Mouse (Mus musculus): ENCODE data around the gene Plcxd3. TPM values are rescaled to one million over a fixed set of nuclear protein-coding genes. Genes with fewer than 3 reads are reported as not detected.

Plcxd3 gene
- 2.4 and 2.7 TPM in 2 replicates for polyA plus RNA-seq (2015; fragmentation: Nextera tagmentation; extraction: Ambion mirVana)

GRCm38 (mm10) chr15:4375423-4376220, at the start of gene Plcxd3:
Plcxd3 (plus strand) TSS chr15:4375491.
- under 1% methylated on average over 33 of the region's 33 CpGs for WGBS
- peak; percentile 43; the same call in 1 of the 2 replicates for ATAC-seq (ENCODE audit: insufficient number of reproducible peaks, insufficient read depth, low FRiP score, low TSS enrichment, low read depth)
- no peaks in the 10 kb centered on the region for H3K9me3 ChIP-seq
- H3K27ac ChIP-seq, result no peak within 1 kb of the TSS
- no peaks in the 10 kb centered on the region for H3K36me3 ChIP-seq
- peak within 1 kb of the TSS; percentile 47 for H3K4me3 ChIP-seq
- H3K4me1 ChIP-seq, result peaks cover 12% of the 10 kb centered on the region; the same call in 1 of the 2 replicates
- H3K27me3 ChIP-seq, result peaks cover 29% of the 10 kb centered on the region
- peak within 1 kb of the TSS; percentile 61 for H3K9ac ChIP-seq
- peak within 1 kb of the TSS; percentile 82 for H3K4me2 ChIP-seq

DNA sequence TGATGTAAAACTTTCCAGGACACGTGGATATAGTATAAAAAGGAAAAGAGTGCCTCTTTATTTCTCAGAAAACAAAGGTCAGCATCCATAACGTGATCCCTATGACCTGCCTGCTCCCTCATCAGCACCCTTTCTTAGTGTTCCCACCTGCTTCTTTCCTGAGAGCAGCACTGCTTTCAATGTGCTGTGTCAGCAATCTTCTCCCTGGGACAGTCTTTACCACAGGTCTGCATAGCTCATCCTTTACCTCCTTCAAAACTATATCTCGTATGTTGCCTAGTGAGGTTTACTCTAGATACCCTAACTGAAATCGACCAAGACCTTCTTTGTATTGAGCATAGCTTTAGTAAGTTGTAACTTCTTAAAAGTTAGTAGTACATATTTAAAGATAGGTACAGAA, 43.4 kb upstream of the Plcxd3 start:
- Histone ChIP-seq H3K4me2 (no peak overlapping the region), H3K36me3 (no peaks in the 10 kb centered on the region), H3K4me1 (no peaks in the 10 kb centered on the region), H3K27me3 (no peaks in the 10 kb centered on the region), H3K9ac (no peak overlapping the region), H3K4me3 (no peak overlapping the region), H3K9me3 (no peaks in the 10 kb centered on the region), H3K27ac (no peak overlapping the region)
- WGBS, result 72% methylated on average over 4 of the region's 4 CpGs
- no peak for ATAC-seq (ENCODE audit: insufficient number of reproducible peaks, insufficient read depth, low FRiP score, low TSS enrichment, low read depth)

DNA sequence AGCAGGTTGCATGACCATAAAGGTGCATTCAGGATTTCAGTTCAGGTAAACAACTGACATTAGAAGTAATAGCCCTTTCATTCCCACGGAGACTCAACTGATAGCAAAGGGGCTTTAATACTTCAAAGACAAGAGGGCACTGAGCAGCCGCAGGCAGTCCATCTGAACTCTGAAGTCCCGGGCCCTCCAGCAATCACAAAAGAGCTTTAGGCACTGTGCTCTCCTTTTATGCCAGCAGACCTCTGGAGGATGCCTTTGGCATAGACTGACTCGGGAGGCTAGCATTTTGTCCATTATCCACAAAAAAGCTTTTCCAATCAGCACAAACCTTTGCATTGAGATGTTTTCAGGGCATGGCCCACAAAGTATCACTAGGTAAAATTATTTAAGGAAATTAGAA, 33.7 kb upstream of the Plcxd3 start:
- Histone ChIP-seq H3K4me3 (no peak overlapping the region), H3K9me3 (no peaks in the 10 kb centered on the region), H3K27me3 (no peaks in the 10 kb centered on the region), H3K27ac (no peak overlapping the region), H3K4me1 (no peaks in the 10 kb centered on the region), H3K4me2 (no peak overlapping the region), H3K36me3 (no peaks in the 10 kb centered on the region), H3K9ac (no peak overlapping the region)
- ATAC-seq (ENCODE audit: insufficient number of reproducible peaks, insufficient read depth, low FRiP score, low TSS enrichment, low read depth), result no peak
- 23% methylated on average over 4 of the region's 4 CpGs for WGBS

DNA sequence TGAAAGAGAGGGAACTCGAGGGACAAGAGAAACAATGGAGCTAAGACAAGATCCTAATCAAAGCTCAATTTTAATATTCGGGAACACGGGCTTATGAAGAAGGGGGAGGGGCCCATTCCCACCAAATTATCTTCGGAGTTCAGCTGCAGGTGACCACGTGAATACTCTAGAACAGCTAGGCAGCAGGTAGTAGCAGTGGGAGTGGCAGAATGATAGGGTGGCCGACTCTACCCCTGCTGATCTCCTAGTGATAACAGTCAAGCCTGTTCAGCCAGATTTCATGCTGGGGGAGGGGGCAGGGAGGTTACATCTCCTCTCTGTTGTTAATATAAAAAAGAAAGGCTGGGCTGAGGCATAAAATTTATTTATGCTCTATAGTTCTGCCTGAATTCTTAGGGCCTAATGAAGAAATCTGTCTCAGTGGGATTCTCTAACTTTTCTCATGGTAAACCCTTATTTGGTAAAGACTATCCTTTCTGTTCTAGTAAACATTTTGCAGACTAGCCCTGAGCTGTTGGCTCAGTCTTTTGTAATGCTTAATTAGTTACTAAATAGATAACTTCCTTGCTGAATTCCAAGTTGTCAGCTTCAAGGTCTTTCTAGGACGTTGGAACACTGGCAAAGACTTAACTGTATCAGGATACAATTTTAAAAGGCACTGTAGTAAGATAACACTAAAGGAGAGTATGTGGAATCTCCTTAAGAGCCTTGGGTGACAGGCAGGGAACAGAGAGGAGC, 26.3 kb upstream of the Plcxd3 start:
- Histone ChIP-seq H3K4me2 (no peak overlapping the region), H3K9ac (no peak overlapping the region), H3K4me1 (no peaks in the 10 kb centered on the region), H3K27ac (no peak overlapping the region), H3K4me3 (no peak overlapping the region), H3K27me3 (no peaks in the 10 kb centered on the region), H3K9me3 (no peaks in the 10 kb centered on the region), H3K36me3 (no peaks in the 10 kb centered on the region)
- ATAC-seq (ENCODE audit: insufficient number of reproducible peaks, insufficient read depth, low FRiP score, low TSS enrichment, low read depth), result no peak
- WGBS, result 18% methylated on average over 7 of the region's 7 CpGs

GRCm38 (mm10) chr15:4356397-4356796, 18.9 kb upstream of the Plcxd3 start:
- WGBS, result 91% methylated on average over 11 of the region's 11 CpGs
- Histone ChIP-seq H3K4me2 (no peak overlapping the region), H3K4me3 (no peak overlapping the region), H3K27me3 (no peaks in the 10 kb centered on the region), H3K9me3 (no peaks in the 10 kb centered on the region), H3K4me1 (no peaks in the 10 kb centered on the region), H3K36me3 (no peaks in the 10 kb centered on the region), H3K9ac (no peak overlapping the region), H3K27ac (no peak overlapping the region)
- no peak for ATAC-seq (ENCODE audit: insufficient number of reproducible peaks, insufficient read depth, low FRiP score, low TSS enrichment, low read depth)

DNA sequence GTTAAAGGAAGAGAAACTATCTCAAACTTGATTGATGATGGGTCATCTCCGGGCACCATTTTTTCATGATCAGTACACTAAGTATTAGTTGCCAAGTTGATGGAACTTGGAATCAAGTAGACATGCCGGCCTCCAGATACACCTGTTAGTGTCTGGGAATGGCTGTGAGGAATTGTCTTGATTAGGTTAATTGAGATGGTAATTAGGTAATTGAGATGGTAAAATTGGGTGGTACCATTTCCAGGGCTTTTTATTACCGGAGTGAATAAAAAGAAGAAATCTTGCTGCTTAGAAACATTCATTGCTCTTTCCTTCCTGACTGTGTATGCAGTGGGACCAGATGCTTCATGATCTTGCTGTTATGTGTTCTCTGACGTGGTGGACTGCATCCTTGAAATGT, 17.6 kb upstream of the Plcxd3 start:
- Histone ChIP-seq H3K9ac (no peak overlapping the region), H3K4me3 (no peak overlapping the region), H3K27me3 (no peaks in the 10 kb centered on the region), H3K9me3 (no peaks in the 10 kb centered on the region), H3K27ac (no peak overlapping the region), H3K4me1 (no peaks in the 10 kb centered on the region), H3K36me3 (no peaks in the 10 kb centered on the region), H3K4me2 (no peak overlapping the region)
- 79% methylated on average over 4 of the region's 4 CpGs for WGBS
- ATAC-seq (ENCODE audit: insufficient number of reproducible peaks, insufficient read depth, low FRiP score, low TSS enrichment, low read depth), result no peak

GRCm38 (mm10) chr15:4367801-4368200, 7.5 kb upstream of the Plcxd3 start:
- H3K27ac ChIP-seq, result no peak overlapping the region
- no peaks in the 10 kb centered on the region for H3K9me3 ChIP-seq
- no peaks in the 10 kb centered on the region for H3K4me1 ChIP-seq
- H3K9ac ChIP-seq, result no peak overlapping the region
- H3K4me2 ChIP-seq, result no peak overlapping the region
- no peaks in the 10 kb centered on the region for H3K27me3 ChIP-seq
- no peaks in the 10 kb centered on the region for H3K36me3 ChIP-seq
- no peak for ATAC-seq (ENCODE audit: insufficient number of reproducible peaks, insufficient read depth, low FRiP score, low TSS enrichment, low read depth)
- no peak overlapping the region for H3K4me3 ChIP-seq
- WGBS, result 52% methylated on average over 2 of the region's 2 CpGs

- no peak overlapping the region for H3K4me3 ChIP-seq
- no peak overlapping the region for H3K27ac ChIP-seq
- peaks cover 29% of the 10 kb centered on the region for H3K27me3 ChIP-seq
- H3K36me3 ChIP-seq, result no peaks in the 10 kb centered on the region
- 45% methylated on average over 6 of the region's 6 CpGs for WGBS
- H3K4me1 ChIP-seq, result peaks cover 12% of the 10 kb centered on the region; the same call in 1 of the 2 replicates
- peak overlapping the region; percentile 82 for H3K4me2 ChIP-seq
- H3K9ac ChIP-seq, result no peak overlapping the region
- no peak for ATAC-seq (ENCODE audit: insufficient number of reproducible peaks, insufficient read depth, low FRiP score, low TSS enrichment, low read depth)
- H3K9me3 ChIP-seq, result no peaks in the 10 kb centered on the region
These were observed 769 bp upstream of the Plcxd3 start for GRCm38 (mm10) chr15:4374453-4374990.

GRCm38 (mm10) chr15:4375031-4375422, 264 bp upstream of the Plcxd3 start:
- 18% methylated on average over 6 of the region's 6 CpGs for WGBS
- no peak for ATAC-seq (ENCODE audit: insufficient number of reproducible peaks, insufficient read depth, low FRiP score, low TSS enrichment, low read depth)
- Histone ChIP-seq H3K9me3 (no peaks in the 10 kb centered on the region), H3K27me3 (peaks cover 29% of the 10 kb centered on the region), H3K4me3 (peak overlapping the region; percentile 47), H3K4me1 (peaks cover 12% of the 10 kb centered on the region; the same call in 1 of the 2 replicates), H3K4me2 (peak overlapping the region; percentile 82), H3K36me3 (no peaks in the 10 kb centered on the region), H3K9ac (peak overlapping the region; percentile 61), H3K27ac (no peak overlapping the region)

GRCm38 (mm10) chr15:4376221-4376631, 935 bp downstream of the Plcxd3 start:
- peaks cover 12% of the 10 kb centered on the region; the same call in 1 of the 2 replicates for H3K4me1 ChIP-seq
- WGBS, result 10% methylated on average over 8 of the region's 8 CpGs
- ATAC-seq (ENCODE audit: insufficient number of reproducible peaks, insufficient read depth, low FRiP score, low TSS enrichment, low read depth), result no peak

DNA sequence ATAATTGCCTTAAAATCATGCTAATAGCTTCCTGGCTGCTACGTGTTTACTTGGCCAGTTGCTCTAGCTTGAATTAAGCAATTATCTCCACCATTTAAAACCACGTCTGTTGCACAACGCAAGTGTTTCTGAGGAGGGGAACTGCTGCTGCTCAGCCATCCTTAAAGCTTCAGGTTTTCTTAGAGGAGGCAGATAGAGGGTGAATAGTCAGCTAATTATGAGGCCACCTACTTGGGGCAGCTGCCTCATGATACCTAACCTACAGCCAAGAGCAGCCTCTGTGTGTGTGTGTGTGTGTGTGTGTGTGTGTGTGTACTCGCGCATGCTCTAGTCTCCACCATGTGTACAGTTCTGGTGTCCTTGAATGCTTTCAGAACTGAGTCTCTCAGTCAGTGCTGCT, 3.5 kb downstream of the Plcxd3 start:
- no peak for ATAC-seq (ENCODE audit: insufficient number of reproducible peaks, insufficient read depth, low FRiP score, low TSS enrichment, low read depth)
- Histone ChIP-seq H3K27ac (no peak overlapping the region), H3K4me2 (no peak overlapping the region), H3K9me3 (no peaks in the 10 kb centered on the region), H3K9ac (no peak overlapping the region), H3K4me1 (peaks cover 12% of the 10 kb centered on the region; the same call in 1 of the 2 replicates), H3K4me3 (no peak overlapping the region), H3K27me3 (peaks cover 28% of the 10 kb centered on the region), H3K36me3 (no peaks in the 10 kb centered on the region)
- WGBS, result 57% methylated on average over 5 of the region's 5 CpGs

More at GRCm38 (mm10) chr15:4376221-4376631, 935 bp downstream of the Plcxd3 start:
- Histone ChIP-seq H3K9ac (peak overlapping the region; percentile 61; the same call in 1 of the 2 replicates), H3K27me3 (peaks cover 29% of the 10 kb centered on the region), H3K9me3 (no peaks in the 10 kb centered on the region), H3K36me3 (no peaks in the 10 kb centered on the region), H3K4me3 (peak overlapping the region; percentile 47), H3K27ac (no peak overlapping the region), H3K4me2 (peak overlapping the region; percentile 82)

Data from embryonic facial prominence, embryonic 13.5 days (tissue).